Mouse (Mus musculus) kidney, adult 2 months (tissue): ENCODE measurements around the gene Adk. TPM values are rescaled to one million over a fixed set of nuclear protein-coding genes. Genes with fewer than 3 reads are reported as not detected.
"Not testable (repeated sequence)": the region's sequence is repeated elsewhere in the genome, so short reads cannot be mapped to it uniquely, and the experiment has no call there.

Source experiments
- DNase-seq: peaks from one replicate; pipeline ENCODE4 v3.0.0; 2021
- H3K27ac ChIP-seq: fragments of 200-500 bp; 2 replicates; pipeline ENCODE4 v1.5.1; 2012; ENCODE audit warnings: low read depth, low read length, control low read depth, inconsistent platforms; ENCODE audit not compliant: insufficient read depth
- H3K27me3 ChIP-seq: fragments of 200-500 bp; replicated peaks from 2 replicates; pipeline ENCODE4 v1.6.1; 2012; ENCODE audit warnings: mild to moderate bottlenecking, moderate library complexity, low read length, inconsistent platforms; ENCODE audit not compliant: control insufficient read depth, insufficient read depth
- H3K36me3 ChIP-seq: fragments of 200-500 bp; 2 replicates; pipeline ENCODE4 v1.6.1; 2012; ENCODE audit warnings: mild to moderate bottlenecking, moderate library complexity, low read length, inconsistent platforms; ENCODE audit not compliant: control insufficient read depth, insufficient read depth
- H3K4me1 ChIP-seq: fragments of 200-500 bp; 2 replicates; pipeline ENCODE4 v1.6.1; 2011; ENCODE audit warnings: low read length; ENCODE audit not compliant: control insufficient read depth, insufficient read depth
- H3K4me3 ChIP-seq: fragments of 200-500 bp; 2 replicates; pipeline ENCODE4 v1.5.1; 2011; ENCODE audit warnings: mild to moderate bottlenecking, low read depth, low read length, control low read depth; ENCODE audit not compliant: insufficient read depth
- CTCF ChIP-seq: fragments of 200-500 bp; conservative IDR thresholded peaks from 2 replicates; pipeline ENCODE4 v1.5.1; 2011; ENCODE audit warnings: low read depth, mild to moderate bottlenecking, control low read depth, low read length, moderate library complexity, mixed read lengths; ENCODE audit not compliant: insufficient read depth, insufficient read length
- POLR2A ChIP-seq: fragments of 200-500 bp; IDR thresholded peaks from one replicate; pipeline ENCODE4 v1.6.1; 2011; ENCODE audit warnings: low read depth, low read length, control low read depth
- WGBS: fragments of 180-500 bp; shearing (Covaris S2); methylation state at CpG from one replicate; pipeline ENCODE4 v1.1.7; 2018; 5-methylcytosine and 5-hydroxymethylcytosine counted together
- polyA plus RNA-seq: library from polyadenylated mRNA; depleted of rRNA; stranded (reverse); fragments of >200 nt; gene quantifications from 2 replicates; pipeline ENCODE4 v1.2.3, GENCODE M21; 2012

Gene Adk
- polyA plus RNA-seq, 1 experiment: 121 TPM

- Histone ChIP-seq H3K27me3 (no peaks in the 10 kb centered on the region), H3K36me3 (no peaks in the 10 kb centered on the region; the same call in 1 of the 2 replicates), H3K4me1 (peaks cover 17% of the 10 kb centered on the region), H3K27ac (no peak overlapping the region), H3K4me3 (no peak overlapping the region)
- peak; percentile 65 for DNase-seq
- TF ChIP-seq CTCF (no peak), POLR2A (no peak)
- WGBS: 55% methylated on average over 4 of the region's 4 CpGs
Measured at GRCm38 (mm10) chr14:21087390-21088060, 35.2 kb downstream of the Adk start.

- H3K27me3 ChIP-seq: no peaks in the 10 kb centered on the region
- TF ChIP-seq CTCF: no peak
- no peak for TF ChIP-seq POLR2A
- DNase-seq: no peak
- 88% methylated on average over 3 of the region's 3 CpGs for WGBS
- H3K4me1 ChIP-seq: peaks cover 17% of the 10 kb centered on the region
- H3K27ac ChIP-seq: no peak overlapping the region
- H3K36me3 ChIP-seq: peaks cover 2% of the 10 kb centered on the region; the same call in 1 of the 2 replicates
- no peak overlapping the region for H3K4me3 ChIP-seq
Measured at GRCm38 (mm10) chr14:21088731-21089130, 36.4 kb downstream of the Adk start.

DNA sequence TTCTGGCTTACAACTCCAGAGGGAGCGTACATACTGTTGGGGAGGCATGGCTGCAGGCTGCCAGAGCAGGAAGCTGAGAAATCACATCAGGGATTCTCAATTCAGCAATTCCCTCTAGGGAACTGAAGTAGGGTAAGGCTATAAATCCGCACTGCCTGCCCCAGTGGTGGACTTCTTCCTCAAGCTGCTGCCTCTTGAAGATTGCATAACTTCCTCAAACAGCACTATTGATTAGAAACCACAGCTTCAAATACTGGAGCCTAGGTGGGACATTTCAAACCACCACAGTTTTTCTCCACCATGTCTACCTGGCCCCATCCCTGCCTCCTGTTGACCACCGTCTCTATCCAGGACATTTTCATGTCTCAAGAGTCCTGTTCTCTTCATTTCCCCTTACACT lies 38.0 kb downstream of the Adk start:
- Histone ChIP-seq H3K36me3 (peaks cover 2% of the 10 kb centered on the region; the same call in 1 of the 2 replicates), H3K27me3 (no peaks in the 10 kb centered on the region), H3K4me1 (peaks cover 17% of the 10 kb centered on the region), H3K4me3 (no peak overlapping the region), H3K27ac (no peak overlapping the region)
- DNase-seq: no peak
- TF ChIP-seq POLR2A: no peak
- TF ChIP-seq CTCF: no peak
- 71% methylated on average over 3 of the region's 3 CpGs for WGBS

- no peak overlapping the region for H3K27ac ChIP-seq
- no peaks in the 10 kb centered on the region for H3K27me3 ChIP-seq
- 89% methylated on average over 3 of the region's 3 CpGs for WGBS
Measured at GRCm38 (mm10) chr14:21090930-21091486, 38.6 kb downstream of the Adk start.

DNA sequence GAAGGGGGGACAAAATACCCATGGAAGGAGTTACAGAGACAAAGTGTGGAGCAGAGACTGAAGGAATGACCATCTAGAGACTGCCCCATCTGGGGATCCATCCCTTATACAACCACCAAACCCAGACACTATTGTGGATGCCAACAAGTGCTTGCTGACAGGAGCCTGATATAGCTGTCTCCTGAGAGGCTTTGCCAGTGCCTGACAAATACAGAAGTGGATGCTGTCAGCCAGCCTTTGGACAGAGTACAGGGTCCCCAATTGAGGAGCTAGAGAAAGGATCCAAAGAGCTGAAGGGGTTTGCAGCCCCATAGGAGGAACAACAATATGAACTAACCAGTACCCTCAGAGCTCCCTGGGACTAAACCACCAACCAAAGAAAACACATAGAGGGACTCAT lies 41.8 kb downstream of the Adk start:
- not testable (repeated sequence) for H3K4me3 ChIP-seq, H3K27ac ChIP-seq, H3K36me3 ChIP-seq, H3K4me1 ChIP-seq, DNase-seq, H3K27me3 ChIP-seq

More at GRCm38 (mm10) chr14:21090930-21091486, 38.6 kb downstream of the Adk start:
- no peak for DNase-seq
- Histone ChIP-seq H3K4me1 (peaks cover 17% of the 10 kb centered on the region), H3K4me3 (no peak overlapping the region), H3K36me3 (peaks cover 2% of the 10 kb centered on the region; the same call in 1 of the 2 replicates)
- TF ChIP-seq POLR2A: no peak
- TF ChIP-seq CTCF: no peak

- DNase-seq: no peak
- Histone ChIP-seq H3K4me3 (no peak overlapping the region), H3K27ac (no peak overlapping the region), H3K4me1 (no peaks in the 10 kb centered on the region; the same call in 1 of the 2 replicates), H3K27me3 (no peaks in the 10 kb centered on the region), H3K36me3 (peaks cover 2% of the 10 kb centered on the region; the same call in 1 of the 2 replicates)
- TF ChIP-seq POLR2A: no peak
- TF ChIP-seq CTCF: no peak
Measured at GRCm38 (mm10) chr14:21096279-21096678, 43.9 kb downstream of the Adk start.

- WGBS: 53% methylated on average over 4 of the region's 4 CpGs
- Histone ChIP-seq H3K27me3 (no peaks in the 10 kb centered on the region), H3K4me3 (no peak overlapping the region), H3K36me3 (peaks cover 2% of the 10 kb centered on the region; the same call in 1 of the 2 replicates), H3K4me1 (no peaks in the 10 kb centered on the region; the same call in 1 of the 2 replicates), H3K27ac (no peak overlapping the region)
- DNase-seq: peak; percentile 40
- TF ChIP-seq CTCF (no peak), POLR2A (no peak)
Measured at GRCm38 (mm10) chr14:21096689-21097088, 44.3 kb downstream of the Adk start.

GRCm38 (mm10) chr14:21099371-21099770 lies 47.0 kb downstream of the Adk start:
- no peaks in the 10 kb centered on the region; the same call in 1 of the 2 replicates for H3K4me1 ChIP-seq
- H3K4me3 ChIP-seq: no peak overlapping the region
- H3K27me3 ChIP-seq: no peaks in the 10 kb centered on the region
- peak; percentile 35 for DNase-seq
- 64% methylated on average over 7 of the region's 7 CpGs for WGBS
- no peak for TF ChIP-seq POLR2A
- no peak for TF ChIP-seq CTCF
- H3K27ac ChIP-seq: no peak overlapping the region
- no peaks in the 10 kb centered on the region; the same call in 1 of the 2 replicates for H3K36me3 ChIP-seq
